Mouse (Mus musculus): ENCODE measurements at regions not wholly inside any gene's neighbourhood (a gene's known extent, or its start where the extent isn't known, plus 50 kb on each side); places are given as distances from the start of the nearest gene placed in this dataset.

DNA sequence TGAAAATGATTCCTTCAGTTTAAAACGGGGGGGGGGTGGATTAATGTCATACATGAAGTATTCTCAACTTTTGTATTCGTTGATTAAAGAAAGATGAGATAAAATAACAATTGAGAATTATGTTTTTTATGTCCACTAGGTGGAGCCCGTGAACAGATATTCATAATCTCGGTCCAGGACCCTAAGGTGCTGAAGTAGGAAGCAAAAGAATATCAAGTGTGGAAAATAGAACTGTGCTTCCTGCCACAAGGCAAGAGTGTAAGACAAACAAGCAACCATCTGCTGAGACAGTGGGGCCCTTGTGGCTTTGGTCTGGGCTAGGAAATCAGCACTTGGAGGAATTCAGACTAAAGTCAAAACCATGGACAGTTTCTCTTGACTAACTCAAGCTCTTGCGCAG lies 50.9 kb upstream of the Kap start:
- DNase-seq (ENCODE audit: inconsistent age in 2 of 2, low spot score in 1 of 2) = peak in 1 of 2 experiments; percentile 67

DNA sequence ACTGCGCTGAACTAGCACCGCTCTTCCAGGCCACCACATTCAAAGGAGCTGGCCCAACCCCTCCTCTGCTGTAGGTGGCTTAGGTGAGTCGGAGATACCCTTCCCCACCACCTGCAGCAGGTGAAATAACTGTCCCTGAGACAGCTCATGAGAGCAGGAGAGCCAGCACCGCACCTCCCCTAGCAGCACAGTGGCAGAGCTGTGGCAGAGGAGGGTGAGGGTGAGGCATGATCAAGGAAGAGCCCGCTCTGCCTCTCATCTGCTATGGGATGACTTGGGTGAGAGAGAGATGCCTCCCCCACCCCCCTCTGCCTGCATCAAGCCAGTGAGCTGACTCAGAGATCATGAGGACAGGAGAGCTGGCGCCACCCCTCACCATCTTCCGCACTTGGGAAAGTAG lies 81.1 kb upstream of the Kap start:
- DNase-seq (ENCODE audit: inconsistent age in 2 of 2, low spot score in 1 of 2) = no peak

DNA sequence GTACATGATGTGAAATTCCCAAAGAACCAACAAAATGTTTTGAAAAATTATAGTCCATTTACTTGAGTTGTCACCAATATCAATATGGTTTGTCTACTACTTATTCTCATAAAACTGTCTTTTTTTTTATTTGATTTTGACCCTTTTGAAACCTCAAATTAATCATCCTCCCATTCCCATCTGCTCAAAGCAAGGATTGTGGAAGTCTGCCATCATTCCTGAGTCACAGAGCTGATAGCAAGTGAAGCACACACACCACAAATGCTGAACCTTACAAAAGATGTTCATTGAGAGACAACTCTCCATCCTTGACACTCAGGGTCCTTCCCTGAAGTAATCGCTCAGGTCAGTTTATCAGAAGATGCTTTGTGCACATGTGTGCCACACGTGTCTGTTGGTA lies 82.1 kb upstream of the Kap start:
- no peak for DNase-seq (ENCODE audit: inconsistent age in 2 of 2, low spot score in 1 of 2)

DNA sequence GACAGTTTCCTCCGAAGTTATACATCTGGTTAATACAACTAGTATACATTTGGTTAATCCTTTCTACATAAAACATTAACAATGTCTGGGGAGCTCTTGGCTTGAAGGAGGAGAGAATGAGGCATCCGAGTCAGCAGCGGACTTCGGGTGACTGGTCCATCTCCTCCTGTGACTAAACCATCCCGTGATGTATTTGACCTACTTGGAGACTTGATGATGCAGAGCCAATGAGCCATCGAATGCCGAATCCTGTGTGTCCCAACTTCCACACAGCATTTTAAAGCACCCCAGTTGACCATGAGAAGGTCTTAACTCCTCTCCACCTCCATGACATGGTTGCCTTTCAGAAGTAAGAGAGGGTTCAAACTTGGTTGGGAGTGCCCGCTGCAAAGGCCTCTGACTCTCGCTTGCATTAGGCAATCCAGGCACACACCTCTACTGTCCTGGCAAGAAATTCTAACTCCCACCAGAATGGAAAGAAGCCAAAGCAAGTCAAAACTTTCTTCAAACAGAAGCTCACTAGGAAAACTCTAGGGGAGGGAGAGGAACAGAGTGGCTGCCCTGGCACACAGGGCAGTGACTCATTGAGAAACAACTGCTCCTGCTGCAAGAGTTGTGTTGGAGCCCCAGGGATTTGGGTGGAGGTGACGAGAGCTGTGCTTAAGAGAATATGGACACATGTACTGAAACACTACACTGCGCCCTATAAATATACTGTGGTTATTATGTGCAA lies 75.4 kb upstream of the Etv6 start:
- DNase-seq (ENCODE audit: inconsistent age in 2 of 2, low spot score in 1 of 2) = peak; percentile 19 to 61

DNA sequence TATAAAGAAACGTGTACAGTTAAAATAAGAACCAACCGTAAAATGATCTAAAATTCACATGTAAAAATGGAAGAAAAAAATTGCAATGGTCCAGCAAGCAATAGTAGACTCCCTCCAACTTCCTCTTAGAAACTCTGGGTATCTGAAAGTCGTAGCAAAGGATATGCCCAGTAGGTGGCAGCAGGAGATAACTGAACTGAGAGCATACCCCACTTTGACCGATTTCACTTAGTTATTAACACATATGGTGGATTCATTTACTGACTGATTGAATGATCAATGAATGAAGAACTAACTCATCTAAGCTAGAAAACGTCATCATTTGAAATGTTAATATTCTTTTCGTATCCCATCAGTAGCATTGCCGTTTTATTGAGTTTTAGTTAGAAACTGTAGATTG lies 74.8 kb upstream of the Etv6 start:
- DNase-seq (ENCODE audit: inconsistent age in 2 of 2, low spot score in 1 of 2) = peak; percentile 68 to 92

DNA sequence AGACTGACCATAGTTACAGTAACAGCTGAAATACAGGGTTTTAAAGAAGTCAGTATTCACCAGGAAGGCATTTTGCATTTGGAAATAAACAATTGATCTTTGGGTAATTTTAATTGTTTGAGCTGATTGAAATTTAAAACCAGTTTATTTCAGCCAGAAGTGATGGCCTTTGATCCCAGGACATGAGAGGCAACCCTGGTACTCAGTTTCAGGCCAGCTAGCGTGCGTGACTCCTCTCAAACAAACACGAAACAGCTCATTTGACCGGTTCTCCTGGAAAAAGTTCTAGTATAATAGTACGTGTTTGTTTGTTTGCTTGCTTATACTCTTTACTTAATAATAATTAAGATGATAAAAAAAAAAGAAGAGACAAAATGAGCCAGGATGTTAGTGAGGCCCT lies 72.9 kb upstream of the Etv6 start:
- no peak for DNase-seq (ENCODE audit: inconsistent age in 2 of 2, low spot score in 1 of 2)

DNA sequence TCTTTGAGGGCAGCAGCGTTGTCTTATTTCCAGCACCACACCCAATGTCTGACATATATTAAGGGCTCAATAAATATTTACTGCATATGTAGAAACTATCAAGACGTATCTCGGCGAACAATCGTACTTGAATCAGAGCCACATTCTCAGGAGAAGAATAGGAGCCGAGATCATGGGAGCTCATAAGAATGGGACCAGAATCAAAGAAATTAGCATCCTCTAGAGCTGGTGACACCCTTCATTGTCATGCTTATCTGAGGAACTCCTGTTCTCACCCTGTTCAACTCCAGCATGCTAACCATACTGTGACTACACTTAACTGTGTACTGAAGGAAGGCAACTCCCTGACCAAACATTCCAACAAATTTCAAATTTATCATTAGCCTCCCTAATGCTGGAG lies 72.2 kb upstream of the Etv6 start:
- DNase-seq (ENCODE audit: inconsistent age in 2 of 2, low spot score in 1 of 2) = no peak

DNA sequence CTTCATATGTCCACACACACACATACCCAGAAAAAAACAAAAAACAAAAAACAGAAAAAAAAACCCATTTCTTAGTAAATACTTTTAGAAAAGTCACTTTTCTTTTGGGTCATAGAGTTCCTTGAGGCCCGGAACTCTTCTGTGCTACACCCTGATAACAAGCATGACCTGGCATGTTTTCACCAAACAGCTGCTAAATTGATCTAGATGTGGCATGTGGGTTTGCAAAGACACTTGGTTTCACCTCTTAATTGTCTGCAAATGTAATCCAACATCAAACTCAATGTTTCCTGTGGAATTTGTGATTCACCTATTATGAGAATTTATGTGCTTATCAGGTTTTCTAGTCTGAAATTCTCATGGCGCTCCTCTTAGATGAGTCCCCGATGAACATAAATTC lies 68.2 kb upstream of the Etv6 start:
- DNase-seq (ENCODE audit: inconsistent age in 2 of 2, low spot score in 1 of 2) = no peak

DNA sequence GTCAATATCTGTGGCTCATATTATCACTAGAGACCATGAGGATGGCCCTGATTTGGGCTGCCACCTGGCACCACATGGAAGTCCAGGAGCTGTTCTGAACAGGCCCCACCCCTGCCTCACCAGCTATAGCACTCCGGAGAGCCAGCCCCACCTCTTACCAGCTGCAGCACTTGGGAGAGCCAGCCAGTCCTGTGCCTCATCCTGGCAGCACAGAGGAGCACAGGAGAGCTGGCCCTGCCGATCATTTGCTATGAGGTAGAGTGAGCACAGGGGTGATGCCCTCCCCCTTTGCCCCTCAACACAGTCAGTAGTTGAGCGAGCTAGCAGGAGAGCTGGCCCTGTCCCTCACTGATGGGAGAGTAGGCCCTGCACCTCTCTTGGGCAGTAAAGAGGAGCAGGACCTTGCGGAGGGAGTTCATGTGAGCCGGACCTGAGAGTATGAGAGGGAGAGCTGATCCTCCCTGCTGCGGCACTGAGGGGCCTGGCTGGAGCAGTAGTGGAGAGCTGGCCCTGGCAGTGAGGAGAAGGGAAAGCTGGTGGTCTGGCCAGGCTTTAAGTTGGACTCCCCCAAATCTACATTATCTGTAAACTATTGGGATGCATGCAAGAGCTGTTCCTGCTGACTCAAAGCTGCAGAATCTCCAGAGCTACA lies 63.3 kb upstream of the Etv6 start:
- no peak for DNase-seq (ENCODE audit: inconsistent age in 2 of 2, low spot score in 1 of 2)

DNA sequence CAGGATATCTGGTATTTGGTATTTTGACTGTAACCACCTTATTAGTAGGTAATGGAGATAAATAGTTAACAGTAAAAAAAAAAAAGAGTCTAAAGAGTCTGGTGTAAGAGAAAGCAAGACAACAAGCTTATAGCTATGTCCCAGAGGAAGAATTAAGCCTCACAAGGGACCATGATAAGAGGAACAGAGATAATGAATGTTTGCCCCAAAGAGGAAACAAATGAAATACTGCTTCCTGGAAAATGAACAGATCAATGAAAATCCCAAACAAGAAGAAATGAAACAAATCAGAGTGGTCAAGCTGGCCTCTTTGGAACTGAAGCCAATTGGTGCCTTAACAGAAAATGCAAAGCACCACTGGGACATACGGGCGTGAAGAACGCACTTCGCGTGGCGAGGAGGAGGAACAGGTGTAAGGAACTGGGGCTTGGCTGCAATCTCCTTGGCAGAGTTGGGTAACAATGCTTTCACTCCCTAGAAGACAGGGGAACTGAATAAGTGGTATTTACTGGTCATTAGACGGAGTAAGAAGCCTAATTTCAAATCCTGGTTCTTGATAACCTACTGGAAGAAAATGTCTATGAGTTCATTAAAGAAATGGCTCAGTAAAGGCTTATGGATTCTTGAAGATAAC lies 62.2 kb upstream of the Etv6 start:
- no peak for DNase-seq (ENCODE audit: inconsistent age in 2 of 2, low spot score in 1 of 2)

DNA sequence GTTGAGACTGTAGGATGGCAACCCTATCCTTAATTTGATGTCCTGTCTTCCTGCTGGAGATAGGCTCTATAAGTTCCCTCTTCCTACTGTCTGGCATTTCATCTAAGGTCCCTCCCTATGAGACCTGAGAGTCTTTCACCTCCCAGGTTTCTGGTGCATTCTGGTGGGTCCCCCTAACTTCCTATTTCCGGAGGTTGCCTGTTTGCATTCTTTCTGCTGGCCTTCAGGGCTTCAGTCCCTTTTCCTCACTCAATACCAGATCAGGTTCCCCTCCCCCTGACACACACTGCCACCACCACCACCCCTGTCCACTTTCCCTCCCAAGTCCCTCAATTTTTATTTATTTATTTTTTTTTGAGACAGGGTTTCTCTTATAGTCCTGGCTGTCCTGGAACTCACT lies 59.5 kb upstream of the Etv6 start:
- no peak for DNase-seq (ENCODE audit: inconsistent age in 2 of 2, low spot score in 1 of 2)

DNA sequence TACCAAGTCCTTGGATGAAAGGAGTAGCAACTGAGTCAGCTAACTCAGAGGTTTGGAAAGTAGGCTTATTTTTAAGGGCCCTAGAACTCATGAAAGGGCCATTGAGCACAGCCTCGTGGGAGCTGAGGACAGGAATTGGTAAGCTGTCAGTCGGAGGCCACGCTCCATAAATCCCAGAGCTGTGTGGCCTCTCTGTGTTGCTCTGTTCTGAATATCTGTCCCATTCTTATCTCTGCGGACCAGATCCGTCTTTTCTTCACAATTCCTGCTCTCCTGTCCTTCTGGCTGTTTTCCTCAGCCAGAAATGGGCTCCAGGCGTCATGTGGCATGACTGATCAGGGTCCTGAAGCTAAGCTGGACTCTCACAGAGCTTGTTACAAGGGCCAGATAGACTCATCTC lies 58.6 kb upstream of the Etv6 start:
- DNase-seq (ENCODE audit: inconsistent age in 2 of 2, low spot score in 1 of 2) = no peak

DNA sequence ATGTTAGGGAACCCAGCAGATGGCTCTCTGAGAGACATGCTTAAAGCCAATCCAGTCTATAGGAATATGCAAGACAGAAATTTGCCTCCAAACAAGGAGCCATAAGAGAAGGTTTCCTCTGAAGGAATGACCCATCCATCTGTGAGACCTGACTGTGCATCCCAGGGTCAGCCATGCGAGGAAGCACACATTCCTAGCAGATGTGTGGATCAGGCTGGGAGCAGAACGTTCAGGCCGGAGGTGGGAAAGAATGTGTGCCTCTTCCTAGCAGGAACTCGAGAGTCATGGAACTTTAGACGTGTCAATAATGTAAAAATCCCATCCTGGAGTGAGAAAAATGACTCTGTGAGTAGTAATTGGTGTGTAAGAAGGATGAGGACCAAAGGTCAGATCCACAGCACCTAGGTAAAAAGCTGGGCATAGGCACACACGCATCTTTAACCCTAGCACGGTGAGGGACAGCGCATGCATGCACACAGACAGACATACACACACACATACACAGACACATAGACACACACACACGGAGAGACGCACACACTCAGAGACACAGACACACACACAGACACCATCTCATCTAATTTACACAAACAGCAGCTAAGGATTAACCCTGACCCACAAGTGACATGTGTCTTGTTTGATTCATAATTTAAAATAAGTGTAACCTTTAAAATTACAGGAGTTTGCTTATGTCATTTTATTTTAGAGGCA lies 51.5 kb upstream of the Etv6 start:
- DNase-seq (ENCODE audit: inconsistent age in 2 of 2, low spot score in 1 of 2) = no peak

DNA sequence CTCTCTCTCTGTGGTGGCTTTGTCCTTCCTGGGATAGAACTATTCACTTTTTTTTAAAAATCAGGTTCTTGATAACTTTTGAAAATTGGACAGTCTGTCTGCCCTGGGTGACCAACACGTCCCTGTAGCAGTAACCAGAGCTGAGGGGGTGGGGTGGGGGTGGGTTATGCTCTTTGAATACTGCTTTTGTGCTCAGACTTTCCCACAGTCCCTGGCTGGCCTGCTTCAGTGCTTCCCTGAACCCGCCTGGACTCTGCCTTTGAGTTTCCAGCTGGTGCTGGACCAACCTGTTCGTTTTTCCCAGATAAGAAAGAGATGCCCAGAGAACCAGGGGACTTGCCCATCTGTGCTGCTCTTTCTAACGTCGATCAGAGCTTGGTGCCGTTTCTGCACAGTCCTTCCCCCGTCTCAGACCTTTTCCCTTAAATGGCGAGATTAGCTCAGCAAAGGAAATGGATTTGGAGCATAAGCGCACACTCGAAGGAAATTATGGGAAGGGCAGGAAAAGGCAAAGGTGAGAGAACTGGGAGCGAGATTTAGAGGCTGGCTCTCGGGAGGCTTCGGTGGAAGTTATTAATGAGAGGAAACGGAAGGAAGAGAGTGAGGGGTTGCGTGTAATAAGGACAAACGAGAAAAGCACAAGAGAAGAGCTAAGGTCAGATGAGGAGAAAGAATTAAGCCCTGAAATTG lies 50.7 kb upstream of the Etv6 start:
- DNase-seq (ENCODE audit: inconsistent age in 2 of 2, low spot score in 1 of 2) = peak; percentile 6 to 37
